Mouse (Mus musculus) cortical plate, adult 2 months (tissue): Measurements from ENCODE around the gene Ank3.

Experiments used
- CTCF ChIP-seq: fragments of 200-500 bp; IDR thresholded peaks from 2 replicates; pipeline ENCODE4 v1.5.1; 2011; ENCODE audit warnings: mild to moderate bottlenecking, control low read depth, low read length; ENCODE audit not compliant: insufficient read depth; ENCODE audit errors: extremely low read depth
- POLR2A ChIP-seq: fragments of 200-500 bp; IDR thresholded peaks from 2 replicates; pipeline ENCODE4 v1.6.1; 2011; ENCODE audit warnings: mild to moderate bottlenecking, low read length, control low read depth; ENCODE audit not compliant: insufficient read depth; ENCODE audit errors: extremely low read depth

DNA sequence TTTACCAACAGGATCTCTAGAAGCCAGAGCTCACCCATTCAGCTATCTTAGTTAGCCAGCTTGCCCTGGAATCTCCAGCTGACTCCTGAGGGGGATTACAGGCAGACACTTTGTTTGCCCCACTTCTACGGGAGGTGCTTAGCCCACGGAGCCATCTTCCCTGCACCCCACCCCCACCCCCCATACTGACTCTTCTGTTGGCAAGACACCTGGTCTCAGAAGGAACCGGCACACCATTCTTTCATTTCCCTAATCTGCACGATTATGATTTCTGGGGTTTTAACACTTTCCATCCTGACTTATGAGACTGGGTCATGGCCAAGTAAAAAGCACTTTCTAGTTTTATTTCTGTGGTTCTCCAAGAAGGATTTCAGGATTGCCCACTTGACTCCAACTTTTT lies 268.9 kb downstream of the Ank3 start:
- TF ChIP-seq POLR2A (no peak), CTCF (no peak)
